Mouse (Mus musculus) neural tube, embryonic 14.5 days (tissue): ENCODE data around the gene Adgrb2. TPM values are rescaled to one million over a fixed set of nuclear protein-coding genes. Genes with fewer than 3 reads are reported as not detected.

Experiments used
- ATAC-seq: fragments of 200-750 bp; cut with Nextera tagmentation; 2 replicates; pipeline ENCODE4 v1.8.0; 2017; ENCODE audit warnings: low read depth, mild to moderate bottlenecking, moderate TSS enrichment, moderate library complexity
- H3K27ac ChIP-seq: fragments of 300-500 bp; sonication (generic); 2 replicates; pipeline ENCODE4 v1.5.1; 2014; ENCODE audit warnings: low read depth, mild to moderate bottlenecking, control low read depth, low read length, moderate library complexity, mixed read lengths
- H3K27me3 ChIP-seq: fragments of 300-500 bp; sonication (generic); 2 replicates; pipeline ENCODE4 v1.6.1; 2014; ENCODE audit warnings: low read length; ENCODE audit not compliant: control insufficient read depth, insufficient read depth
- H3K36me3 ChIP-seq: fragments of 300-500 bp; sonication (generic); 2 replicates; pipeline ENCODE4 v1.6.1; 2014; ENCODE audit warnings: low read length, mixed read lengths; ENCODE audit not compliant: control insufficient read depth, insufficient read depth
- H3K4me1 ChIP-seq: fragments of 300-500 bp; sonication (generic); 2 replicates; pipeline ENCODE4 v1.6.1; 2014; ENCODE audit warnings: low read length; ENCODE audit not compliant: control insufficient read depth, insufficient read depth
- H3K4me2 ChIP-seq: fragments of 300-500 bp; sonication (generic); 2 replicates; pipeline ENCODE4 v1.6.1; 2014; ENCODE audit warnings: mild to moderate bottlenecking, low read depth, low read length, control low read depth
- H3K4me3 ChIP-seq: fragments of 300-500 bp; sonication (generic); 2 replicates; pipeline ENCODE4 v1.5.1; 2014; ENCODE audit warnings: low read depth, low read length, control low read depth, mixed read lengths
- H3K9ac ChIP-seq: fragments of 300-500 bp; sonication (generic); replicated peaks from 2 replicates; pipeline ENCODE4 v1.6.1; 2014; ENCODE audit warnings: low read depth, mild to moderate bottlenecking, control low read depth, low read length, mixed read lengths
- H3K9me3 ChIP-seq: fragments of 300-500 bp; sonication (generic); 2 replicates; pipeline ENCODE4 v1.6.1; 2016; ENCODE audit warnings: low read length; ENCODE audit not compliant: control insufficient read depth
- WGBS: fragments of 180-500 bp; shearing (Covaris S2); extraction: QIAGEN DNeasy Blood & Tissue Kit; methylation state at CpG from one replicate; pipeline ENCODE4 v1.1.7; 2014; 5-methylcytosine and 5-hydroxymethylcytosine counted together
- polyA plus RNA-seq: library from polyadenylated mRNA; unstranded; fragments of >200 nt; fragmentation: Nextera tagmentation; extraction: Ambion mirVana; gene quantifications from 2 replicates; pipeline ENCODE4 v1.2.1, GENCODE M21; 2014

The Adgrb2 gene
- polyA plus RNA-seq, 1 experiment from 2014 or later = 15.4 TPM

GRCm38 (mm10) chr4:130010723-130011122, 26.1 kb downstream of the Adgrb2 start:
- Histone ChIP-seq H3K9me3 (no peaks in the 10 kb centered on the region), H3K4me2 (no peak overlapping the region), H3K27ac (no peak overlapping the region), H3K27me3 (no peaks in the 10 kb centered on the region), H3K36me3 (peaks cover 7% of the 10 kb centered on the region; the same call in 1 of the 2 replicates), H3K4me1 (no peaks in the 10 kb centered on the region), H3K4me3 (no peak overlapping the region), H3K9ac (no peak overlapping the region)
- ATAC-seq = no peak
- WGBS = 91% methylated on average over 4 of the region's 4 CpGs

- ATAC-seq = no peak
- Histone ChIP-seq H3K9ac (no peak overlapping the region), H3K27ac (no peak overlapping the region), H3K4me3 (no peak overlapping the region), H3K36me3 (peaks cover 7% of the 10 kb centered on the region; the same call in 1 of the 2 replicates), H3K4me2 (no peak overlapping the region), H3K27me3 (no peaks in the 10 kb centered on the region), H3K9me3 (no peaks in the 10 kb centered on the region), H3K4me1 (no peaks in the 10 kb centered on the region)
- 93% methylated on average over 6 of the region's 6 CpGs for WGBS
These were observed 27.6 kb downstream of the Adgrb2 start for GRCm38 (mm10) chr4:130012234-130012633.

- Histone ChIP-seq H3K4me1 (no peaks in the 10 kb centered on the region), H3K4me2 (no peak overlapping the region), H3K4me3 (no peak overlapping the region), H3K27me3 (no peaks in the 10 kb centered on the region), H3K27ac (no peak overlapping the region), H3K9ac (no peak overlapping the region), H3K9me3 (no peaks in the 10 kb centered on the region), H3K36me3 (peaks cover 7% of the 10 kb centered on the region; the same call in 1 of the 2 replicates)
- 71% methylated on average over 10 of the region's 10 CpGs for WGBS
- ATAC-seq = no peak
These were observed 28.4 kb downstream of the Adgrb2 start for GRCm38 (mm10) chr4:130013111-130013510.

- Histone ChIP-seq H3K27me3 (no peaks in the 10 kb centered on the region), H3K9me3 (no peaks in the 10 kb centered on the region), H3K4me3 (no peak overlapping the region), H3K4me1 (no peaks in the 10 kb centered on the region), H3K4me2 (no peak overlapping the region), H3K27ac (no peak overlapping the region), H3K36me3 (peaks cover 7% of the 10 kb centered on the region; the same call in 1 of the 2 replicates), H3K9ac (no peak overlapping the region)
- WGBS = 66% methylated on average over 4 of the region's 4 CpGs
- no peak for ATAC-seq
These were observed 31.3 kb downstream of the Adgrb2 start for GRCm38 (mm10) chr4:130016010-130016409.

GRCm38 (mm10) chr4:130017036-130017674, 32.5 kb downstream of the Adgrb2 start:
- peaks cover 3% of the 10 kb centered on the region; the same call in 1 of the 2 replicates for H3K36me3 ChIP-seq
- ATAC-seq = no peak
- H3K4me2 ChIP-seq = no peak overlapping the region
- 76% methylated on average over 18 of the region's 18 CpGs for WGBS
- no peak overlapping the region for H3K4me3 ChIP-seq
- H3K27me3 ChIP-seq = no peaks in the 10 kb centered on the region
- H3K9me3 ChIP-seq = no peaks in the 10 kb centered on the region
- no peak overlapping the region for H3K9ac ChIP-seq
- H3K4me1 ChIP-seq = no peaks in the 10 kb centered on the region
- no peak overlapping the region for H3K27ac ChIP-seq

GRCm38 (mm10) chr4:130022952-130023351, 38.3 kb downstream of the Adgrb2 start:
- Histone ChIP-seq H3K36me3 (no peaks in the 10 kb centered on the region), H3K4me3 (no peak overlapping the region), H3K27ac (no peak overlapping the region; the same call in 1 of the 2 replicates), H3K27me3 (no peaks in the 10 kb centered on the region), H3K9me3 (no peaks in the 10 kb centered on the region), H3K4me1 (no peaks in the 10 kb centered on the region), H3K4me2 (no peak overlapping the region), H3K9ac (no peak overlapping the region)
- WGBS = 87% methylated on average over 8 of the region's 8 CpGs
- no peak for ATAC-seq

- H3K27ac ChIP-seq = no peak overlapping the region
- no peaks in the 10 kb centered on the region for H3K9me3 ChIP-seq
- H3K27me3 ChIP-seq = no peaks in the 10 kb centered on the region
- no peak overlapping the region for H3K4me2 ChIP-seq
- ATAC-seq = no peak
- no peaks in the 10 kb centered on the region for H3K4me1 ChIP-seq
- no peak overlapping the region for H3K4me3 ChIP-seq
- H3K36me3 ChIP-seq = no peaks in the 10 kb centered on the region
- no peak overlapping the region for H3K9ac ChIP-seq
- 80% methylated on average over 10 of the region's 10 CpGs for WGBS
These were observed 39.0 kb downstream of the Adgrb2 start for GRCm38 (mm10) chr4:130023511-130024231.

- H3K27me3 ChIP-seq = no peaks in the 10 kb centered on the region
- H3K9me3 ChIP-seq = no peaks in the 10 kb centered on the region
- H3K9ac ChIP-seq = no peak overlapping the region
- no peaks in the 10 kb centered on the region for H3K36me3 ChIP-seq
- WGBS = 49% methylated on average over 8 of the region's 8 CpGs
- no peak overlapping the region for H3K27ac ChIP-seq
- no peak overlapping the region for H3K4me3 ChIP-seq
- no peak overlapping the region for H3K4me2 ChIP-seq
- no peaks in the 10 kb centered on the region for H3K4me1 ChIP-seq
- ATAC-seq = no peak
These were observed 40.9 kb downstream of the Adgrb2 start for GRCm38 (mm10) chr4:130025544-130025943.

GRCm38 (mm10) chr4:130031146-130031545, 46.5 kb downstream of the Adgrb2 start:
- H3K9ac ChIP-seq = no peak overlapping the region
- no peak overlapping the region for H3K4me2 ChIP-seq
- no peak overlapping the region for H3K4me3 ChIP-seq
- H3K27me3 ChIP-seq = no peaks in the 10 kb centered on the region
- WGBS = 98% methylated on average over 2 of the region's 2 CpGs
- no peak overlapping the region for H3K27ac ChIP-seq
- no peak for ATAC-seq
- 0 out of 2 replicates have a peak, but pooled peaks cover 3% of the 10 kb centered on the region for H3K4me1 ChIP-seq
- H3K9me3 ChIP-seq = no peaks in the 10 kb centered on the region
- H3K36me3 ChIP-seq = no peaks in the 10 kb centered on the region
